In genomic region chr15:100082733-100083132, GRCm38 (mm10) we compare ENCODE assay signal across 22 mouse cellular contexts. TPM values are rescaled to one million over a fixed set of nuclear protein-coding genes. Genes with fewer than 3 reads are reported as not detected.
DNase-seq lines count a peak whose midpoint lies in the region; ATAC-seq and TF ChIP-seq lines count a peak whose summit lies in the region.
"Had no signal": no experiment of that assay in that cellular context is flagged by ENCODE, and none has a peak within 500 bp of the region (broad histone marks: within the 10 kb centered on the region; RNA-seq: fewer than 3 reads in every experiment).

No protein-coding gene starts in this region.

- intact Hi-C loops in left cerebral cortex, postnatal 4 days (cut with DNase I), result no loop called here

- ATAC-seq in embryonic facial prominence, embryonic 14.5 days (ENCODE audit: low read depth), result no peak
- ATAC-seq: activated CD4-positive, CD25-positive, alpha-beta regulatory T cell, adult 4 months; midbrain, embryonic 16.5 days had no signal

- no peak overlapping the region for H3K4me2 ChIP-seq in embryonic facial prominence, embryonic 14.5 days (ENCODE audit: low read depth, low read length)
- H3K4me2 ChIP-seq: forebrain, embryonic 12.5 days; heart, embryonic 11.5 days; limb, embryonic 12.5 days; liver, embryonic 13.5 days; lung, embryonic 15.5 days had no signal

- H3K4me3 ChIP-seq in layer of hippocampus, adult 2 months, result no peak overlapping the region
- no peak overlapping the region for H3K4me3 ChIP-seq in embryonic facial prominence, embryonic 14.5 days (ENCODE audit: low read depth, low read length)
- H3K4me3 ChIP-seq: forebrain, embryonic 12.5 days; limb, embryonic 12.5 days; liver, embryonic 13.5 days; lung, embryonic 15.5 days; midbrain, embryonic 10.5 days had no signal

- H3K4me1 ChIP-seq in embryonic facial prominence, embryonic 14.5 days (ENCODE audit: control insufficient read depth, insufficient read depth, low read length), result peaks cover 18% of the 10 kb centered on the region

- H3K27me3 ChIP-seq in embryonic facial prominence, embryonic 14.5 days (replicated peaks; ENCODE audit: control insufficient read depth, insufficient read depth, low read length), result no peaks in the 10 kb centered on the region
- H3K27me3 ChIP-seq: forebrain, embryonic 12.5 days; limb, embryonic 12.5 days; liver, embryonic 13.5 days; lung, embryonic 15.5 days had no signal

- 0 out of 2 replicates have a peak overlapping the region, but pooled peaks have one; percentile 40 for H3K27ac ChIP-seq in layer of hippocampus, adult 2 months
- H3K27ac ChIP-seq in embryonic facial prominence, embryonic 14.5 days (replicated peaks; ENCODE audit: low read depth, low read length), result 0 out of 2 replicates have a peak overlapping the region, but pooled peaks have one; percentile 22
- H3K27ac ChIP-seq: forebrain, embryonic 12.5 days; kidney, postnatal 0 days; limb, embryonic 12.5 days; liver, embryonic 13.5 days had no signal

- H3K36me3 ChIP-seq in embryonic facial prominence, embryonic 14.5 days (ENCODE audit: control insufficient read depth, insufficient read depth, low read length), result no peaks in the 10 kb centered on the region
- H3K36me3 ChIP-seq: forebrain, embryonic 12.5 days; limb, embryonic 12.5 days; liver, embryonic 13.5 days; lung, embryonic 15.5 days; midbrain, embryonic 10.5 days had no signal

- 88% methylated on average over 5 of the region's 5 CpGs for WGBS in embryonic facial prominence, embryonic 14.5 days

- no peak for DNase-seq in layer of hippocampus, adult 2 months (ENCODE audit: low spot score in 2 of 2)
- no peak for DNase-seq in layer of hippocampus, adult 9-11 months
- DNase-seq in Muller cell, postnatal 12 days (ENCODE audit: inconsistent ontology term), result peak; percentile 46
- DNase-seq in embryonic facial prominence, embryonic 14.5 days (ENCODE audit: low spot score), result no peak
- DNase-seq in urinary bladder, postnatal 14 days (ENCODE audit: low spot score), result peak; percentile 73
- DNase-seq in frontal cortex, postnatal 25 days (ENCODE audit: low spot score in 2 of 2), result no peak
- DNase-seq in left cerebral cortex, postnatal 4 days, result no peak
- DNase-seq: adrenal gland, postnatal 10 days; cerebellum, adult 8-10 months; cerebellum, postnatal 36 days; kidney, adult 18-20 months; liver, embryonic 13.5 days; thymus, adult 18-20 months; thymus, postnatal 36 days had no signal

- no peak overlapping the region for H3K9ac ChIP-seq in embryonic facial prominence, embryonic 14.5 days (ENCODE audit: low read depth, low read length)
- H3K9ac ChIP-seq: forebrain, embryonic 12.5 days; limb, embryonic 12.5 days; liver, embryonic 13.5 days; lung, embryonic 15.5 days had no signal

- TF ChIP-seq CTCF in layer of hippocampus, adult 2 months (conservative IDR thresholded peaks at IDR 0.05), result no peak

- H3K9me3 ChIP-seq in embryonic facial prominence, embryonic 14.5 days (ENCODE audit: control insufficient read depth, low read length), result no peaks in the 10 kb centered on the region
- H3K9me3 ChIP-seq: forebrain, embryonic 12.5 days; limb, embryonic 12.5 days; liver, embryonic 13.5 days; lung, embryonic 15.5 days; midbrain, embryonic 10.5 days had no signal

RNA-seq across cellular contexts. Expression of gene Dip2b, which starts 44.3 kb away (rescaled TPM):
- total RNA-seq in layer of hippocampus, adult 2 months (2021), result 10 to 100 TPM; 47.7 to 51.3 TPM
- polyA plus RNA-seq in embryonic facial prominence, embryonic 14.5 days (2014; fragmentation: Nextera tagmentation; extraction: Ambion mirVana), result 14.9 and 15.3 TPM in 2 replicates
- total RNA-seq in left cerebral cortex, postnatal 4 days (2021), result 10 to 100 TPM; 57.2 to 60.6 TPM

Comparison
In these comparisons a context has a peak if more than half of its experiments do, and no peak if none do; other contexts are left out.
1. DNase-seq: peak in Muller cell, postnatal 12 days (single experiment) and urinary bladder, postnatal 14 days (single experiment); none in layer of hippocampus, adult 2 months (0 of 2), layer of hippocampus, adult 9-11 months (single experiment), embryonic facial prominence, embryonic 14.5 days (single experiment), frontal cortex, postnatal 25 days (0 of 2) and left cerebral cortex, postnatal 4 days (single experiment).